Mouse (Mus musculus) adrenal gland, adult 10 weeks (tissue): ENCODE data around the gene Plagl2. TPM values are rescaled to one million over a fixed set of nuclear protein-coding genes. Genes with fewer than 3 reads are reported as not detected.

ENCODE experiments used
- polyA plus RNA-seq: library from polyadenylated mRNA; stranded (reverse); fragments of 350-450 nt; fragmentation: Illumina TruSeq; extraction: RNeasy Lipid Tissue Mini Kit (QIAGEN cat#74804); gene quantifications from one replicate; pipeline ENCODE4 v1.2.3, GENCODE M21; 2014; ENCODE audit warnings: low read depth, low replicate concordance

Gene Plagl2
- polyA plus RNA-seq, result 8.0 TPM

DNA sequence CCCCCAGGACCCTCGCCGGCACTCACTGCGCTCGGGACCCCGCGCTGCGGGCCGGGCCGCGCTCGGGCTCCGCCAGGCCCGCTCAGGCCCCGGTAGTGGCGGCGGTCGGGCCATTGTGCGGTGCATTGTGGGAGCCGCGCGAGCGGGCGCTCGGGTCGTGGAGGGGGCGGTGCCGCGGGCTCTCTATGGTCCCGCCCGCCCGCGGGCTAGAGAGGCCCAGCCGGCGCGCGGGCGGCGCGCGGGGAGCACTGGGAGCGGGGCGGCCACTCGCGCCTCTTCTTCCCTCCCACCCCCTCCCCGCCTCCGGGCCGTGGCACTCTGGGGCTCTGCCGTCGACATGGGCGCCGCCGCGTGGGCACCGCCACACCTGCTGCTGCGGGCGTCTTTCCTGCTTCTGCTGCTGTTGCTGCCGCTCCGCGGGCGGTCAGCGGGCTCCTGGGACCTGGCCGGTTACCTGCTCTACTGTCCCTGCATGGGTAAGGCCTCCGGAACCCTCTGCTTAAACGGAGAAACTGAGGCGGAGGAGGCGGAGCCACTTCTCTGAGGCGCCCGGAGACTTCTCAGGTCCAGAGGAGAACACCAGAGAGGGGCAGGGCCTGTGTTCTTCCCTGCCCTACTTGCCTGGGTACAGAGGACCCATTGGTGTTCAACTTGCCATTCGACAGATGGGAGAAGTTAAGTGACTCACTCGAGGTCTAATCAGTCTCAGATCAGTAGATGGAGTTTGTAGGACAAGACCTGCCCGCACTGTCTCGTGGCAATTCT lies at the start of gene Plagl2, which contains the start of gene Pofut1:
Gene Plagl2, minus strand, starts transcription at position 177 of the 765 bp plus-strand sequence.
Gene Pofut1, plus strand, starts transcription at position 284 of the 765 bp plus-strand sequence.

DNA sequence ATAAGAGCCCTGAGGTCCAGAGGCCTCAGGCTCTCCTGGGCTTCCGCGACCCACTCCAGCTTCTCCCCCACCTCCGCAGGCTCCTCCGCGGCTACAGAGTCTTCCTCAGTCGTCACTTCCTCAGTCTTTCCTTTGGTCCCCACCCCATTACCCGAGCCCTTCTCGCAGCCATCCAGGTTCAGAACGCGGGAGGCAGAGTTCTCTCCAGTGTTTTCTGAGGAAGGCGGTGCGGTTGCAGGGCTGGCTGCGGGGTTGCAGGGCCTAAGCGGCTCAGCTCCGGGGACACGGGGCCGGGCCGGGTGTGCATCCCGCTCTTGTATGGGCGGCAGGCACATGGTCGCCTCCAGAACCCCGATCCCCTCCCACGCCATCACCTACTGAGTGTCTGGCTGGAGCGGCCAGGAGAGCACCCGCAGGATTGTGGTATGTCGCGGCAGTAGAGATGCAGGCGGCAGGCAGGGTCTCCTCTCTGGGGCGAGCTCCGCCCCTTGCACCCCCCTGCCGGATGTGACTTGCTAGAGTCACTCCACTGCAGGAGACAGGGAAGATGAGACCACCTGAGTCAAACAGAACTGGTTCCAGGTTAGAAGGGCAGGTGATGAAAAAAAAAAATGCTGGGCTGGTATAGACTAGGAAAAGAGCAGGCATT lies 16.2 kb downstream of the Plagl2 start, which contains the start of gene Tspyl3:
Gene Tspyl3, minus strand, starts transcription at position 496 of the 649 bp plus-strand sequence.

Other genes starting within 250 kb of the Plagl2 start
- gene Pdrg1, start 226.0 kb downstream of the Plagl2 start, polyA plus RNA-seq, result 141 TPM
- gene Xkr7, start 209.6 kb downstream of the Plagl2 start, polyA plus RNA-seq, result not detected
- 1.9 TPM for gene Ccm2l, start 175.5 kb downstream of the Plagl2 start, polyA plus RNA-seq
- 0.52 TPM for gene Hck, start 133.0 kb downstream of the Plagl2 start, polyA plus RNA-seq
- 30.9 TPM for gene Tm9sf4, start 80.1 kb downstream of the Plagl2 start, polyA plus RNA-seq
- 2.6 TPM for gene Tspyl3, start 16.0 kb downstream of the Plagl2 start, polyA plus RNA-seq
- 34.2 TPM for gene Pofut1, start 107 bp upstream of the Plagl2 start, polyA plus RNA-seq
- 23.9 TPM for gene Kif3b, start 50.0 kb upstream of the Plagl2 start, polyA plus RNA-seq
- gene Asxl1, start 104.4 kb upstream of the Plagl2 start, polyA plus RNA-seq, result 16.6 TPM